ENCODE assay signal across 29 mouse cellular contexts in genomic region chr3:42467125-42467524, GRCm38 (mm10).
"Had no signal": no experiment of that assay in that cellular context is flagged by ENCODE, and none has a peak within 500 bp of the region (broad histone marks: within the 10 kb centered on the region; RNA-seq: fewer than 3 reads in every experiment).

No protein-coding gene starts in this region.

- H3K9ac ChIP-seq: limb, embryonic 12.5 days; limb, embryonic 13.5 days; limb, embryonic 15.5 days; liver, embryonic 12.5 days; liver, embryonic 13.5 days; liver, embryonic 14.5 days; liver, embryonic 15.5 days; liver, postnatal 0 days; lung, embryonic 14.5 days; lung, embryonic 15.5 days; midbrain, embryonic 12.5 days; neural tube, embryonic 12.5 days; neural tube, embryonic 13.5 days had no signal

- H3K27me3 ChIP-seq: limb, embryonic 12.5 days; limb, embryonic 13.5 days; limb, embryonic 15.5 days; liver, embryonic 12.5 days; liver, embryonic 13.5 days; liver, embryonic 15.5 days; lung, embryonic 15.5 days; megakaryocyte, embryonic 14.5 days; midbrain, embryonic 12.5 days; neural tube, embryonic 12.5 days; neural tube, embryonic 13.5 days had no signal

- H3K36me3 ChIP-seq: limb, embryonic 10.5 days; limb, embryonic 12.5 days; limb, embryonic 13.5 days; limb, embryonic 15.5 days; liver, embryonic 12.5 days; liver, embryonic 13.5 days; liver, embryonic 15.5 days; lung, embryonic 15.5 days; midbrain, embryonic 12.5 days; neural tube, embryonic 12.5 days; neural tube, embryonic 13.5 days had no signal

- H3K4me1 ChIP-seq: limb, embryonic 10.5 days; limb, embryonic 12.5 days; limb, embryonic 13.5 days; limb, embryonic 15.5 days; liver, embryonic 12.5 days; liver, embryonic 13.5 days; liver, embryonic 15.5 days; lung, embryonic 15.5 days; megakaryocyte, embryonic 14.5 days; neural tube, embryonic 12.5 days; neural tube, embryonic 13.5 days had no signal

- H3K4me2 ChIP-seq: limb, embryonic 12.5 days; limb, embryonic 13.5 days; limb, embryonic 15.5 days; liver, embryonic 11.5 days; liver, embryonic 12.5 days; liver, embryonic 13.5 days; liver, embryonic 15.5 days; lung, embryonic 14.5 days; lung, embryonic 15.5 days; midbrain, embryonic 11.5 days; midbrain, embryonic 12.5 days; neural tube, embryonic 12.5 days; neural tube, embryonic 13.5 days had no signal

- H3K4me3 ChIP-seq: left cerebral cortex, adult 2 months; limb, embryonic 10.5 days; limb, embryonic 12.5 days; limb, embryonic 13.5 days; limb, embryonic 15.5 days; liver, embryonic 12.5 days; liver, embryonic 13.5 days; liver, embryonic 15.5 days; lung, embryonic 15.5 days; megakaryocyte, embryonic 14.5 days; midbrain, embryonic 12.5 days; myocyte; neural tube, embryonic 12.5 days; neural tube, embryonic 13.5 days had no signal

- H3K9me3 ChIP-seq: limb, embryonic 10.5 days; limb, embryonic 12.5 days; limb, embryonic 13.5 days; limb, embryonic 15.5 days; liver, embryonic 12.5 days; liver, embryonic 13.5 days; liver, embryonic 15.5 days; lung, embryonic 15.5 days; megakaryocyte, embryonic 14.5 days; midbrain, embryonic 12.5 days; neural tube, embryonic 12.5 days; neural tube, embryonic 13.5 days had no signal

- DNase-seq: layer of hippocampus, postnatal 36 days; left cerebral cortex, postnatal 4 days; liver, embryonic 13.5 days; liver, postnatal 0 days; lung, adult 18-20 months; lung, adult 2 months; lung, embryonic 14.5 days; lung, postnatal 10 days; lung, postnatal 14 days; lung, postnatal 36 days; lung, postnatal 4 days had no signal

- H3K27ac ChIP-seq: left cerebral cortex, adult 2 months; limb, embryonic 10.5 days; limb, embryonic 12.5 days; limb, embryonic 13.5 days; limb, embryonic 15.5 days; liver, embryonic 12.5 days; liver, embryonic 13.5 days; liver, embryonic 14.5 days; liver, embryonic 15.5 days; lung, embryonic 15.5 days; macrophage; midbrain, embryonic 12.5 days; neural tube, embryonic 12.5 days; neural tube, embryonic 13.5 days had no signal

- ATAC-seq: liver, embryonic 12.5 days; liver, postnatal 0 days; lung, postnatal 0 days had no signal
